Mouse (Mus musculus) cerebellum, adult 2 months (tissue): ENCODE measurements around the gene Rsph14.

Source experiments
- CTCF ChIP-seq: fragments of 200-500 bp; IDR thresholded peaks from 2 replicates; pipeline ENCODE4 v1.5.1; 2011; ENCODE audit warnings: low read depth, mild to moderate bottlenecking, control low read depth, low read length, moderate library complexity, borderline replicate concordance; ENCODE audit not compliant: insufficient read depth
- POLR2A ChIP-seq: fragments of 200-500 bp; IDR thresholded peaks from 2 replicates; pipeline ENCODE4 v1.6.1; 2011; ENCODE audit warnings: low read length, control low read depth, borderline replicate concordance; ENCODE audit not compliant: insufficient read depth

DNA sequence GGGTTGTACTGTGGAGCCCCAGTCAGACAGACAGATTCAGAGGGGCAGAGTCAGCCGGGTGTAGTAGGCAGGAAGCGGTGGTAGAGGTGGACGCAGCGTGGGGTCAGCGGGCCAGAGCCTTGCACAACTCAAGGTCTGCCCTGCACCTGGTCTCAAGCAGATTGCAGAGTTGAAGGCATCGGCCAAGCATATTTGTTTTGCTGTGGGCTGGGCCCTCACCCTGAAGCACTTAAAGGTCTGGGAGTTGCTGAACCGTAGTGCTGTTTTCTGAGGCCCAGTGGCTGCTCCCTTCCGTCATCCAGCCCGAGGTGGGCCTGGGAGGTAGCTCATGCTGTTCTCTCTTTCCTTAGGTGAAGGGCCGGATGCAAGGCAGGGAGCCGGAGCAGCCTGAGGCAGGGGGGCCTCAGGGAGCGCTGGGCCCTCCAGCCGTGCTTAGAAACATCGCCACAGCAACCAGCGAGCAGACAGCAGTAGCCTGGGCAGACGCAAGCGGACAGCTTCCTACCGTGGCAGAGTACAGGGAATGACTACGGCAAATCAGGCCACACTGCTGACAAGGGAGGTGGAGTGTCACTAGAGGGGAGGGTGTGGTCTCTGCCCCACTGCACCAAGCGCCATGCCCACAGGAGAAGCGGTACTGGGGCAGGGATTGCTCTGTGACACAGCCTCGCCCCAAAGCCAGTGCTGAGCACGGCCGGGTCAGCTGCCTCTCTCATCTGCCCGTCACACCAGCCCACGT is 41.6 kb downstream of the Rsph14 start:
- no peak for TF ChIP-seq CTCF
- no peak for TF ChIP-seq POLR2A
